Mouse (Mus musculus): ENCODE data around the gene Epha10. TPM values are rescaled to one million over a fixed set of nuclear protein-coding genes. Genes with fewer than 3 reads are reported as not detected.

Gene Epha10
- total and polyA plus RNA-seq, 2 experiments from 2014 or later = 13.7 to 49.6 TPM

GRCm38 (mm10) chr4:124849631-124850260 is 31.0 kb upstream of the Epha10 start:
- H3K4me1 ChIP-seq (ENCODE audit: insufficient read depth, low read length) = peaks cover 12% of the 10 kb centered on the region
- H3K27me3 ChIP-seq (ENCODE audit: insufficient read depth, low read length) = no peaks in the 10 kb centered on the region
- ATAC-seq = peak; percentile 68

GRCm38 (mm10) chr4:124850261-124850913 is 30.3 kb upstream of the Epha10 start, which contains the start of gene Yrdc:
Gene Yrdc, plus strand, starts transcription at chr4:124850679.
- Histone ChIP-seq H3K9me3 (ENCODE audit: low read length) (no peaks in the 10 kb centered on the region), H3K27ac (peak within 1 kb of the TSS; percentile 98), H3K36me3 (ENCODE audit: insufficient read depth, low read length) (peaks cover 12% of the 10 kb centered on the region), H3K4me3 (ENCODE audit: low read length) (peak within 1 kb of the TSS; percentile 93), H3K27me3 (ENCODE audit: insufficient read depth, low read length) (no peaks in the 10 kb centered on the region), H3K9ac (replicated peaks; ENCODE audit: low read length) (peak within 1 kb of the TSS; percentile 87), H3K4me2 (ENCODE audit: low read depth, low read length) (peak within 1 kb of the TSS; percentile 73), H3K4me1 (ENCODE audit: insufficient read depth, low read length) (peaks cover 12% of the 10 kb centered on the region)
- peak; percentile 98 for DNase-seq (ENCODE audit: low spot score)
- WGBS = 2% methylated on average over 72 of the region's 90 CpGs
- no peak; the same call in 1 of the 2 replicates for TF ChIP-seq CTCF (IDR thresholded peaks at IDR 0.05; ENCODE audit: low read depth)
- peak; percentile 93 for ATAC-seq

More at GRCm38 (mm10) chr4:124849631-124850260, 31.0 kb upstream of the Epha10 start:
- Histone ChIP-seq H3K36me3 (ENCODE audit: insufficient read depth, low read length) (peaks cover 11% of the 10 kb centered on the region; the same call in 1 of the 2 replicates), H3K27ac (peak overlapping the region; percentile 98), H3K9me3 (ENCODE audit: low read length) (no peaks in the 10 kb centered on the region), H3K9ac (replicated peaks; ENCODE audit: low read length) (peak overlapping the region; percentile 87), H3K4me3 (ENCODE audit: low read length) (peak overlapping the region; percentile 93), H3K4me2 (ENCODE audit: low read depth, low read length) (peak overlapping the region; percentile 73)
- DNase-seq (ENCODE audit: low spot score) = peak; percentile 93
- TF ChIP-seq CTCF (IDR thresholded peaks at IDR 0.05; ENCODE audit: low read depth) = no peak
- 1% methylated on average over 24 of the region's 24 CpGs for WGBS

DNA sequence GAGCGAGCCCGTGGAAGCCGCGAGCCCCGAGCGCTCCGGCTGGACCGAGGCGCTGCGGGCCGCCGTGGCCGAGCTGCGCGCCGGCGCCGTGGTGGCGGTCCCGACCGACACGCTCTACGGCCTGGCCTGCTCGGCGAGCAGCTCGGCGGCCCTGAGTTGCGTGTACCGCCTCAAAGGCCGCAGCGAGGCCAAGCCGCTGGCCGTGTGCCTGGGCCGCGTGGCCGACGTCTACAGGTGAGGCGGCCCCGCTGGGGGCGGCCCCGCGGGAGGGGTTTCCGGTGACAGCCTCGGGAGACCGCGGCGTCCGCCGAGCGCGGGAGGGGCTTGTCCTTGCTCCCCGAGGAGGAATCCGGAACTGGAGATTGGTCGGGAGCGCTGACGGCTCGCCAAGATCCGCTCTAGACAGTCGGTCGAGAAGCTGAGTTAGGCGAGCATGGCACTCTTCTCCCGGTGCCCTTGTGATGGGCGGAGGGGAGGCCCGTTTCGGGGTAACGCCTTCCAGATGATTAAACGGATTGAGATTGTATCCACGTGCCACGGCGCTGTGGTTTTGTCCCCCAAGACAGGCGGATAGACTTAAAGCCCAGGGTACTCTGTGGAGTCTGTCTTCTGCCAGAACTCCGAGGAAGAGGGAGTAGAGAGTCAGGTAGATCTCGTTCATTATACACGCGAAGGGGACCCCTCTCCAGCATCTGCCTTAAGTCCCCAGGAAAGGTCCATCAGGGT is 29.6 kb upstream of the Epha10 start, which contains the start of gene 1110065P20Rik:
TSS of gene 1110065P20Rik (minus strand) at position 264 of the 726 bp plus-strand sequence.
- TF ChIP-seq CTCF (IDR thresholded peaks at IDR 0.05; ENCODE audit: low read depth) = no peak
- Histone ChIP-seq H3K4me3 (ENCODE audit: low read length) (peak within 1 kb of the TSS; percentile 93), H3K36me3 (ENCODE audit: insufficient read depth, low read length) (peaks cover 19% of the 10 kb centered on the region), H3K9me3 (ENCODE audit: low read length) (no peaks in the 10 kb centered on the region), H3K4me2 (ENCODE audit: low read depth, low read length) (peak within 1 kb of the TSS; percentile 73), H3K9ac (replicated peaks; ENCODE audit: low read length) (peak within 1 kb of the TSS; percentile 87), H3K4me1 (ENCODE audit: insufficient read depth, low read length) (peaks cover 12% of the 10 kb centered on the region), H3K27me3 (ENCODE audit: insufficient read depth, low read length) (no peaks in the 10 kb centered on the region), H3K27ac (peak within 1 kb of the TSS; percentile 98)
- peak; percentile 75 for DNase-seq (ENCODE audit: low spot score)
- ATAC-seq = peak; percentile 39
- WGBS = 2% methylated on average over 68 of the region's 75 CpGs

GRCm38 (mm10) chr4:124856294-124856693 is 24.4 kb upstream of the Epha10 start:
- H3K9me3 ChIP-seq (ENCODE audit: low read length) = no peaks in the 10 kb centered on the region
- H3K27ac ChIP-seq = no peak overlapping the region
- H3K9ac ChIP-seq (replicated peaks; ENCODE audit: low read length) = no peak overlapping the region
- no peak for TF ChIP-seq CTCF (IDR thresholded peaks at IDR 0.05; ENCODE audit: low read depth)
- peaks cover 17% of the 10 kb centered on the region for H3K4me1 ChIP-seq (ENCODE audit: insufficient read depth, low read length)
- DNase-seq (ENCODE audit: low spot score) (no peak), ATAC-seq (no peak)
- H3K27me3 ChIP-seq (ENCODE audit: insufficient read depth, low read length) = no peaks in the 10 kb centered on the region
- H3K4me3 ChIP-seq (ENCODE audit: low read length) = no peak overlapping the region
- H3K36me3 ChIP-seq (ENCODE audit: insufficient read depth, low read length) = peaks cover 38% of the 10 kb centered on the region
- H3K4me2 ChIP-seq (ENCODE audit: low read depth, low read length) = no peak overlapping the region
- WGBS = 91% methylated on average over 8 of the region's 8 CpGs

DNA sequence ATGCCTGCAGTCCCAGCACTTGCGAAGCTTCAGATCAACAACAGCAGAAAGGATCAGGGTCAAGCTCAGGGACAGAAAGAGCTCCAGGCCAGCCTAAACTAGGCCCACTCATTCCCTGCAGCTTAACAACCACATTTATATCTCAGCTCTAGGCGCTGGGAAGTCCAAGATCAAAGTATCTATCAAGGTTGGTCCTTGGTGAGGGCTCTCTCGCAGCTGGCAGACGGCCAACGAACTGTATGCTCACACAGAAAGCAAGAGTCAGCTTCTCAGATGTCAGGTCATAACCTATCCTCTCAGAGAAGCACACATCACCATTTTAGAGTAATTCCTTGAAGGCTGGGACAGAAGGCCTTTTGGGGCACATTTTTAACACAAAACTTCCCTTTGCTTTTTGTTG is 22.3 kb upstream of the Epha10 start:
- ATAC-seq = no peak
- TF ChIP-seq CTCF (IDR thresholded peaks at IDR 0.05; ENCODE audit: low read depth) = no peak
- Histone ChIP-seq H3K4me1 (ENCODE audit: insufficient read depth, low read length) (peaks cover 13% of the 10 kb centered on the region), H3K4me3 (ENCODE audit: low read length) (no peak overlapping the region), H3K27me3 (ENCODE audit: insufficient read depth, low read length) (no peaks in the 10 kb centered on the region), H3K36me3 (ENCODE audit: insufficient read depth, low read length) (peaks cover 38% of the 10 kb centered on the region), H3K9me3 (ENCODE audit: low read length) (no peaks in the 10 kb centered on the region), H3K9ac (replicated peaks; ENCODE audit: low read length) (no peak overlapping the region), H3K4me2 (ENCODE audit: low read depth, low read length) (no peak overlapping the region), H3K27ac (no peak overlapping the region)
- DNase-seq (ENCODE audit: low spot score) = no peak
- WGBS = 76% methylated on average over 5 of the region's 5 CpGs

DNA sequence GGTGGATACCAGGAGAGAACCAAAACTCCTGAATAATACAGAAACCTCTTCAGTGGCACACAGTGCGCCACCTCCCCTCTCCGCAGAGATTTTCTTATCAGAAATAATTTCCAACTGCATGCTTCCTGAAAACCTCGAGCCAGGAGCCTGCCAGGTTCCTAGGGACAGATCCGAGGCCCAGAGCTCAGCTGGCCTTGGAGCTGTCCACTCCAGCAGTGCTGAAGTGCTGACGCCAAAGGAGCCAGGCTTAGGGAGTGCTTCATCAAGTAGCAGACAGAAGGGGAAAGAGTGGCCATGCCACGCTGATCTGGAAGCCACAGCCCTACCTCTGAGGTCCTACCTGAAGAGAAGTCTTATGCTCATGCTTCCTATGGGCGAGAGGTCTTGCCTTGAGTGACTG is 20.3 kb upstream of the Epha10 start:
- Histone ChIP-seq H3K9ac (replicated peaks; ENCODE audit: low read length) (peak overlapping the region; percentile 67; the same call in 1 of the 2 replicates), H3K4me3 (ENCODE audit: low read length) (peak overlapping the region; percentile 55), H3K4me1 (ENCODE audit: insufficient read depth, low read length) (peaks cover 13% of the 10 kb centered on the region), H3K27ac (no peak overlapping the region), H3K36me3 (ENCODE audit: insufficient read depth, low read length) (peaks cover 25% of the 10 kb centered on the region), H3K27me3 (ENCODE audit: insufficient read depth, low read length) (no peaks in the 10 kb centered on the region), H3K4me2 (ENCODE audit: low read depth, low read length) (peak overlapping the region; percentile 82), H3K9me3 (ENCODE audit: low read length) (no peaks in the 10 kb centered on the region)
- peak; percentile 61 for DNase-seq (ENCODE audit: low spot score)
- TF ChIP-seq CTCF (IDR thresholded peaks at IDR 0.05; ENCODE audit: low read depth) = no peak
- ATAC-seq = no peak
- 17% methylated on average over 7 of the region's 7 CpGs for WGBS

All from hindbrain, postnatal 0 days (tissue).